Mouse (Mus musculus): ENCODE results near the gene Arhgap42.

- TF ChIP-seq TAL1 (IDR thresholded peaks at IDR 0.05; ENCODE audit: low read length) (no peak), GATA1 (IDR thresholded peaks at IDR 0.05; ENCODE audit: low read length) (no peak)
Observed at GRCm38 (mm10) chr9:9269305-9269704, 30.4 kb upstream of the Arhgap42 start.
